Mouse (Mus musculus): Measurements from ENCODE around the gene Ptprm.

- no peak for TF ChIP-seq CTCF (IDR thresholded peaks at IDR 0.05; ENCODE audit: control insufficient read depth, insufficient read depth, insufficient replicate concordance, low read depth, low read length)
- no peak for TF ChIP-seq POLR2A (IDR thresholded peaks at IDR 0.05; ENCODE audit: control insufficient read depth, low read depth, low read length)
Measured at GRCm38 (mm10) chr17:66783601-66784000, 570.7 kb downstream of the Ptprm start.
